Mouse (Mus musculus) cerebellum, postnatal 4 days (tissue): ENCODE data around the gene Gm43738.
"Not testable (repeated sequence)": the region's sequence is repeated elsewhere in the genome, so short reads cannot be mapped to it uniquely, and the experiment has no call there.

Experiments
- DNase-seq, 2 experiments: peaks; one replicate each; pipeline ENCODE4 v3.0.0; 2022; ENCODE audit warnings: low spot score in 2 of 2, mixed read lengths in 1 of 2

The Gm43738 gene

GRCm38 (mm10) chr3:89101812-89102494 is 1.1 kb upstream of the Gm43738 start, which contains the start of gene Fdps:
Gene Fdps, minus strand, starts transcription at chr3:89101959.
- DNase-seq = peak; percentile 72 to 89

GRCm38 (mm10) chr3:89101459-89101811 is 536 bp upstream of the Gm43738 start:
- DNase-seq = no peak

GRCm38 (mm10) chr3:89094021-89094420 is 6.9 kb downstream of the Gm43738 start:
- DNase-seq = no peak

GRCm38 (mm10) chr3:89093175-89093574 is 7.7 kb downstream of the Gm43738 start, which contains the start of gene Rusc1:
Gene Rusc1, minus strand, starts transcription at chr3:89093311.
- DNase-seq = peak; percentile 74 to 86

GRCm38 (mm10) chr3:89092509-89093090 is 8.3 kb downstream of the Gm43738 start:
- DNase-seq = no peak

GRCm38 (mm10) chr3:89091811-89092508 is 8.9 kb downstream of the Gm43738 start:
- no peak for DNase-seq

- DNase-seq = peak; percentile 68 to 85
Measured at GRCm38 (mm10) chr3:89090694-89091655, 9.9 kb downstream of the Gm43738 start.

- DNase-seq = peak in 1 of 2 experiments; percentile 67
Measured at GRCm38 (mm10) chr3:89089882-89090591, 10.9 kb downstream of the Gm43738 start.

GRCm38 (mm10) chr3:89088974-89089373 is 11.9 kb downstream of the Gm43738 start:
- no peak for DNase-seq

GRCm38 (mm10) chr3:89087338-89088110 is 13.4 kb downstream of the Gm43738 start:
- peak; percentile 78 to 84 for DNase-seq

- DNase-seq = no peak
Measured at GRCm38 (mm10) chr3:89084654-89085190, 16.2 kb downstream of the Gm43738 start.

GRCm38 (mm10) chr3:89084133-89084532 is 16.8 kb downstream of the Gm43738 start:
- no peak for DNase-seq

- not testable (repeated sequence) for DNase-seq
Measured at GRCm38 (mm10) chr3:89082287-89082686, 18.6 kb downstream of the Gm43738 start.

GRCm38 (mm10) chr3:89077383-89077782 is 23.5 kb downstream of the Gm43738 start:
- no peak for DNase-seq

GRCm38 (mm10) chr3:89067265-89067664 is 33.6 kb downstream of the Gm43738 start:
- DNase-seq = no peak

- DNase-seq = no peak
Measured at GRCm38 (mm10) chr3:89061696-89062095, 39.2 kb downstream of the Gm43738 start.

GRCm38 (mm10) chr3:89058783-89059182 is 42.1 kb downstream of the Gm43738 start:
- DNase-seq = no peak

- DNase-seq = no peak
Measured at GRCm38 (mm10) chr3:89058361-89058760, 42.5 kb downstream of the Gm43738 start.

- DNase-seq = no peak
Measured at GRCm38 (mm10) chr3:89043359-89043758, 57.5 kb downstream of the Gm43738 start.
